Mouse (Mus musculus) limb, embryonic 15.5 days (tissue): Measurements from ENCODE around the gene Pzp. TPM values are rescaled to one million over a fixed set of nuclear protein-coding genes. Genes with fewer than 3 reads are reported as not detected.
A peak's percentile ranks its signal among the peaks of the same experiment; 100 is the strongest.

Experiments
- ATAC-seq: fragments of 200-750 bp; cut with Nextera tagmentation; 2 replicates; pipeline ENCODE4 v1.8.0; 2017; ENCODE audit warnings: low read depth, moderate TSS enrichment; ENCODE audit not compliant: insufficient number of reproducible peaks, low FRiP score, low TSS enrichment
- H3K27ac ChIP-seq: fragments of 300-500 bp; sonication (generic); 2 replicates; pipeline ENCODE4 v1.5.1; 2015; ENCODE audit warnings: moderate library complexity, mild to moderate bottlenecking, inconsistent platforms
- H3K27me3 ChIP-seq: fragments of 300-500 bp; sonication (generic); 2 replicates; pipeline ENCODE4 v1.6.1; 2015; ENCODE audit warnings: inconsistent platforms
- H3K36me3 ChIP-seq: fragments of 300-500 bp; sonication (generic); 2 replicates; pipeline ENCODE4 v1.6.1; 2015; ENCODE audit warnings: inconsistent platforms
- H3K4me1 ChIP-seq: fragments of 300-500 bp; sonication (generic); 2 replicates; pipeline ENCODE4 v1.6.1; 2015; ENCODE audit warnings: inconsistent platforms
- H3K4me2 ChIP-seq: fragments of 300-500 bp; sonication (generic); 2 replicates; pipeline ENCODE4 v1.6.1; 2015; ENCODE audit warnings: mild to moderate bottlenecking, inconsistent platforms
- H3K4me3 ChIP-seq: fragments of 300-500 bp; sonication (generic); 2 replicates; pipeline ENCODE4 v1.5.1; 2015; ENCODE audit warnings: mild to moderate bottlenecking, inconsistent platforms
- H3K9ac ChIP-seq: fragments of 300-500 bp; sonication (generic); 2 replicates; pipeline ENCODE4 v1.6.1; 2015; ENCODE audit warnings: inconsistent platforms
- H3K9me3 ChIP-seq: fragments of 300-500 bp; sonication (generic); 2 replicates; pipeline ENCODE4 v1.6.1; 2016; ENCODE audit warnings: inconsistent platforms
- WGBS: fragments of 180-500 bp; shearing (Covaris S2); methylation state at CpG from one replicate; pipeline ENCODE4 v1.1.7; 2015; 5-methylcytosine and 5-hydroxymethylcytosine counted together
- polyA plus RNA-seq: library from polyadenylated mRNA; unstranded; fragments of >200 nt; fragmentation: Nextera tagmentation; extraction: Ambion mirVana; gene quantifications from 2 replicates; pipeline ENCODE4 v1.2.1, GENCODE M21; 2015

Gene Pzp
- polyA plus RNA-seq, 1 experiment from 2014 or later: 1.2 TPM

- Histone ChIP-seq H3K9ac (no peak overlapping the region), H3K9me3 (no peaks in the 10 kb centered on the region), H3K27me3 (no peaks in the 10 kb centered on the region), H3K4me2 (0 out of 2 replicates have a peak overlapping the region, but pooled peaks have one; percentile 10), H3K4me3 (no peak overlapping the region), H3K27ac (no peak overlapping the region), H3K36me3 (no peaks in the 10 kb centered on the region), H3K4me1 (0 out of 2 replicates have a peak, but pooled peaks cover 2% of the 10 kb centered on the region)
- whole genome bisulfite sequencing: 15% methylated on average over 14 of the region's 14 CpGs
- ATAC-seq: no peak
Observed at GRCm38 (mm10) chr6:128445761-128446535, 80.6 kb downstream of the Pzp start.

DNA sequence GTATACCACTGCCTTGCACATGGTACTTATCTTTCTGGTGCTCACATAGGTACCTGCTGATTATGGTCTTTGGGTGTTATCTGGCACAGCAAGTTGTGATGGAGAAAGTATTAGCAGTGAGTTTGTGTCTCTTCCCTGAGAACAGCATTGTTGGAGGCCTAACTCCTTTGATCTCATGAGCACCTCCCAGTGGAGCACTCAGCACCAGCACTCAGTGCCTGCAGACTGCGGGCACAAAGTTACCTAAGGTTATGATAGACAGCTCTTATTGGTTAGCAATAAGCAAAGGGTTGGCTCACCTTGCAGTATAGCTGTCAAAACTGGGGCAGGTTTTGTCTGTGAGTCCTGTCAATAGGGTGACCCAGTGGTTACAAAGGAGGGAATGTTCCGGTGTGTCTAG is 86.3 kb downstream of the Pzp start:
- peaks cover 13% of the 10 kb centered on the region for H3K36me3 ChIP-seq
- ATAC-seq: no peak
- H3K4me1 ChIP-seq: peaks cover 23% of the 10 kb centered on the region
- no peaks in the 10 kb centered on the region for H3K9me3 ChIP-seq
- no peak overlapping the region for H3K4me2 ChIP-seq
- no peak overlapping the region for H3K27ac ChIP-seq
- H3K27me3 ChIP-seq: no peaks in the 10 kb centered on the region
- H3K9ac ChIP-seq: no peak overlapping the region
- WGBS: 86% methylated on average over 2 of the region's 2 CpGs
- no peak overlapping the region for H3K4me3 ChIP-seq

DNA sequence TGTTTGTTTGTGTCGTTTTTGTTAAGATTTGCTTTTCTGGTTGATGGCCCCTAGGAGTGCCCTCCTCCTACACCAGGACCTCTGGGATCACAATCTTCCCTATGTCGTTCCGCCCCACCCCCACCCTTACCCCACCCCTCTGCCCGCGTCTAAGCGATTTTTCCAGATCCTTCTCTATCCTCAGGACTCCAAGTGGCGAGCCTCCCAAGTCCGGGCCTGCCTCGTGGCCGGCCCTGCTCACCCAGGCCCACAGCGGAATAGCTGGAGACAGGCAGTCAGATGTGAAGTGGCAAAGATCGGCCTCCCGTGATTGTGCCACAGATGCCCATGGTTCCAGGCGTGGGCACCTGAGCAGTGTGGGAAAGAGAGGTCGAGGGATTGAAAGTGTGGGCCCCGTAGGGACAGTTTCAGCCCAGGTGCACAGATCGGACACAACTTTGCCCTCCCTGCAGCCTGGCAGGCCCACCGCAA is 87.6 kb downstream of the Pzp start:
- no peaks in the 10 kb centered on the region for H3K9me3 ChIP-seq
- H3K27ac ChIP-seq: peak overlapping the region; percentile 94
- peak overlapping the region; percentile 35; the same call in 1 of the 2 replicates for H3K9ac ChIP-seq
- H3K4me3 ChIP-seq: peak overlapping the region; percentile 98
- no peaks in the 10 kb centered on the region for H3K27me3 ChIP-seq
- ATAC-seq: peak; percentile 47
- peaks cover 24% of the 10 kb centered on the region for H3K4me1 ChIP-seq
- H3K4me2 ChIP-seq: peak overlapping the region; percentile 80
- peaks cover 26% of the 10 kb centered on the region for H3K36me3 ChIP-seq
- WGBS: 11% methylated on average over 18 of the region's 18 CpGs

DNA sequence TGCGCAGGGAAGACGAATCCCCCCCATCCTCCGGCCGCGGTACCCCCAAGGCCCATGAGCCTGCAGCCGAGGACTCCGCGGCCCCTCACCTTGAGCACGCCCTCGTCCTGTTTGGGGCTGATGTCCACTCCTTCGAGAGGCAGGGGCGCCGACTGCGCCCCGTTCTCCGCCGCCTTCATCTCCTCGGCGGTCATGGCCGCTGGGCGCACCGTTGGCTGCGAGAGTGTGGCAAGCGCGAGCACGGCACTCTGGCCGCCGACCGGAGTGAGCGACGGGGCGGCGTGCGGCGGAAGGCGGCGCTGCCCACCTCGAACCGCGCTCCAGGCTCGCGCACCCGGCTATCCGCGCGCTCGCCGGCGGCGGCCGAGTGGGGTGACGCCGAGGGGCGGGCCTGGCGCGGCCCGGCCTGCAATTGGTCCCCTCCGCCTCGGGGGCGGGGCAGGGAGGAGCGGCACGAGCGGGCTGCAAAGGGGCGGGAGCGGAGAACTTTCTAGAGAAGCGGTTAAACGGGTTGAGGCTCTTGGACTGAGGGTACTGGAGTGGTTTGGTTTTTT is 88.1 kb downstream of the Pzp start, which contains the start of gene Fkbp4:
TSS of gene Fkbp4 (minus strand) at position 361 of the 554 bp plus-strand sequence.
- peaks cover 31% of the 10 kb centered on the region for H3K36me3 ChIP-seq
- H3K9ac ChIP-seq: peak within 1 kb of the TSS; percentile 90
- H3K4me3 ChIP-seq: peak within 1 kb of the TSS; percentile 98
- peak; percentile 92 for ATAC-seq
- peaks cover 24% of the 10 kb centered on the region for H3K4me1 ChIP-seq
- H3K9me3 ChIP-seq: no peaks in the 10 kb centered on the region
- under 1% methylated on average over 65 of the region's 67 CpGs for WGBS
- peak within 1 kb of the TSS; percentile 94 for H3K27ac ChIP-seq
- peak within 1 kb of the TSS; percentile 80 for H3K4me2 ChIP-seq
- H3K27me3 ChIP-seq: no peaks in the 10 kb centered on the region

DNA sequence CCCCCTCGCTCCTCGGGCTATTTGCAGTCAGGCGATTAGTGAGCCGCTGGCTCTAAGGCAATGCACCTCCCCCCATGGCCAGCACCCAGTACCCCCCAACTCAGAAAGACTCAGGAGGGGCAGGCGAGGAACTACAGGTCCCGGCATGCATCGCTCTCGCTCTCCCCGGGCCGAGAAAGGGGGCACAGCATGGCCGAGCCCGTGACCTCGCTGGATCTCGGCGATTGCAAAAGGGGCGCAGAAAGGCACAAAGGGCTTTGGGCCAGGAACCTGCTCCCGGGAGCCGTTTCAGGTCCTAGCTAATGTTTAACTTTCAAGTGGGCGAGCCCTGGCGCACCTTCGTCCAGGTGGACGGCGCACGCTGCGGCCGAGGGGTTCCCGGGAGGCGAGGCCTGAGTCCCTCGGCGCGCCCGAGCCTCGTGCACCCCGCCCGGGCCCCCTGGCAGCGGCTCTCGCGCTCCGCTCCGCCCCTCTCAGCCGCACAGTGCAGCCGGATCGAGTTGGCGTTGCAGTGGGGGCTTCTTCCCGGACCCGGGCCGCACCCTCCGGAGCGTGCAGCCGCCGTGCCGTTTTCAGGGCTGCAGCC is 88.7 kb downstream of the Pzp start:
- Histone ChIP-seq H3K4me2 (peak overlapping the region; percentile 80), H3K27ac (peak overlapping the region; percentile 94), H3K4me1 (peaks cover 24% of the 10 kb centered on the region), H3K9ac (peak overlapping the region; percentile 90), H3K9me3 (no peaks in the 10 kb centered on the region), H3K27me3 (no peaks in the 10 kb centered on the region), H3K36me3 (peaks cover 37% of the 10 kb centered on the region), H3K4me3 (peak overlapping the region; percentile 98)
- ATAC-seq: peak; percentile 71
- under 1% methylated on average over 50 of the region's 52 CpGs for WGBS

GRCm38 (mm10) chr6:128437288-128437687 is 89.2 kb downstream of the Pzp start:
- no peak for ATAC-seq
- H3K9ac ChIP-seq: peak overlapping the region; percentile 90
- no peaks in the 10 kb centered on the region for H3K9me3 ChIP-seq
- 2% methylated on average over 10 of the region's 10 CpGs for WGBS
- peak overlapping the region; percentile 98 for H3K4me3 ChIP-seq
- H3K27me3 ChIP-seq: no peaks in the 10 kb centered on the region
- peak overlapping the region; percentile 94 for H3K27ac ChIP-seq
- H3K4me1 ChIP-seq: peaks cover 24% of the 10 kb centered on the region
- H3K4me2 ChIP-seq: peak overlapping the region; percentile 80
- peaks cover 42% of the 10 kb centered on the region for H3K36me3 ChIP-seq

DNA sequence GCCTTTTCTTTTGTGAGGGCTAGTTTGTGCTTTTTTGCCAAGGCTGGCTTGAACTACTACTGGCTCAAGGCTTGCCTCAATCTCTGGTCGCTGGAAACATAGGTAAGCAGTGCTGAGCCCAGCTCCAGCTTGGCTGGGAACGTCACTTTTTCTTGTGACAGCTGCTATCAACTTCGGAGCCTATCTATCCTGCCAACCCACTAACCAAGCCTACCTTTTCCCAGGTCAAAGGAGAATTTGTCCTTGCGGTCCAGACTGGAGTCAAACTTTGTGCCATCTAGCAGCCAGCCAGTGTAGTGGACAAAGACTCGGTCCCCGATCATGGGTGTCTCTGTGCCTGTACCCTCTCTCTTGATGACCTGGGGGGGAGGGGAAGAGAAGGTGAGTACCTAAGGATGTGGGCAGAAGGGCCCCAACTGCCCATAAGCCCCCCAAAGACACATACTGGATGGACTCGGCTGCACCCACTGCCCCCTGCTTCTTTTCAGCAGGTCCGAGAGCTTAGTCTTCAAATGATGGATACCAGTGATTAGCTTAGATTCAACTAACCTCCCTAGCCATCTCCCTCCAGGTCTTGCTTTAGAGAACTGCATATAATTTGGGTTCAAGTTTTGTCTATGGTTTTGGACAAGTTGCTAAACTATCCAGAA is 90.0 kb downstream of the Pzp start:
- peak overlapping the region; percentile 98 for H3K4me3 ChIP-seq
- no peaks in the 10 kb centered on the region for H3K27me3 ChIP-seq
- ATAC-seq: no peak
- H3K36me3 ChIP-seq: peaks cover 50% of the 10 kb centered on the region
- 90% methylated on average over 8 of the region's 8 CpGs for WGBS
- peak overlapping the region; percentile 11; the same call in 1 of the 2 replicates for H3K9ac ChIP-seq
- no peaks in the 10 kb centered on the region for H3K9me3 ChIP-seq
- peak overlapping the region; percentile 80 for H3K4me2 ChIP-seq
- peaks cover 24% of the 10 kb centered on the region for H3K4me1 ChIP-seq
- H3K27ac ChIP-seq: no peak overlapping the region

GRCm38 (mm10) chr6:128435474-128435873 is 91.0 kb downstream of the Pzp start:
- 81% methylated on average over 5 of the region's 5 CpGs for WGBS
- ATAC-seq: no peak

More at GRCm38 (mm10) chr6:128435474-128435873, 91.0 kb downstream of the Pzp start:
- H3K9me3 ChIP-seq: no peaks in the 10 kb centered on the region
- no peak overlapping the region for H3K4me3 ChIP-seq
- no peak overlapping the region for H3K27ac ChIP-seq
- no peaks in the 10 kb centered on the region for H3K27me3 ChIP-seq
- H3K9ac ChIP-seq: no peak overlapping the region
- H3K36me3 ChIP-seq: peaks cover 58% of the 10 kb centered on the region
- H3K4me1 ChIP-seq: peaks cover 24% of the 10 kb centered on the region
- no peak overlapping the region for H3K4me2 ChIP-seq

Other genes starting within 250 kb of the Pzp start
- 4.9 and 8.9 TPM in 2 replicates for gene Tead4, start 225.9 kb downstream of the Pzp start, polyA plus RNA-seq
- gene Tulp3, start 170.9 kb downstream of the Pzp start, polyA plus RNA-seq: 19.7 and 19.8 TPM in 2 replicates
- gene Rhno1, start 163.8 kb downstream of the Pzp start, polyA plus RNA-seq: 115 and 118 TPM in 2 replicates
- gene Foxm1, start 163.8 kb downstream of the Pzp start, polyA plus RNA-seq: 24.9 and 26.7 TPM in 2 replicates
- gene Tex52, start 151.3 kb downstream of the Pzp start, polyA plus RNA-seq: 0.26 and 0.34 TPM in 2 replicates
- gene Gm44596, start 151.2 kb downstream of the Pzp start, polyA plus RNA-seq: not detected in 2 replicates
- gene Nrip2, start 127.4 kb downstream of the Pzp start, polyA plus RNA-seq: 5.0 and 5.4 TPM in 2 replicates
- gene Itfg2, start 101.8 kb downstream of the Pzp start, polyA plus RNA-seq: 31.0 and 31.8 TPM in 2 replicates
- gene Fkbp4, start 88.0 kb downstream of the Pzp start, polyA plus RNA-seq: 343 and 346 TPM in 2 replicates
- 0.23 TPM in 1 of 2 replicates, not detected in the other for gene A2ml1, start 54.9 kb upstream of the Pzp start, polyA plus RNA-seq
- not detected in 2 replicates for gene Klrb1a, start 96.8 kb upstream of the Pzp start, polyA plus RNA-seq
- not detected in 2 replicates for gene Clec2h, start 135.7 kb upstream of the Pzp start, polyA plus RNA-seq
- not detected in 2 replicates for gene Klrb1, start 196.3 kb upstream of the Pzp start, polyA plus RNA-seq